Mouse (Mus musculus) left cerebral cortex, adult 2 months (tissue): ENCODE measurements around the gene G430095P16Rik. TPM values are rescaled to one million over a fixed set of nuclear protein-coding genes. Genes with fewer than 3 reads are reported as not detected.

Source experiments
- DNase-seq, 2 experiments: peaks; one replicate each; pipeline ENCODE4 v3.0.0; 2021 to 2022; ENCODE audit warnings: low spot score in 2 of 2, mixed read lengths in 1 of 2; ENCODE audit errors: extremely low spot score in 1 of 2
- H3K27ac ChIP-seq: fragments of 200-600 bp; 2 replicates; pipeline ENCODE4 v1.8.1; 2022
- H3K4me3 ChIP-seq: fragments of 200-600 bp; 2 replicates; pipeline ENCODE4 v1.8.1; 2022
- CTCF ChIP-seq: fragments of 200-600 bp; IDR thresholded peaks from 2 replicates; pipeline ENCODE4 v1.8.1; 2022; ENCODE audit warnings: antibody characterized with exemption, mild to moderate bottlenecking, moderate library complexity
- intact Hi-C: fragments of 180-260 bp; cut with DNase I; formaldehyde crosslinking; loops from one replicate; pipeline ENCODE4 v1.15.1; 2025
- total RNA-seq, 2 experiments: library from RNA; stranded (reverse); gene quantifications; 2 replicates each; pipeline ENCODE4 v1.2.3; 2021

Gene G430095P16Rik
- total RNA-seq, 2 experiments from 2014 or later = not detected

DNA sequence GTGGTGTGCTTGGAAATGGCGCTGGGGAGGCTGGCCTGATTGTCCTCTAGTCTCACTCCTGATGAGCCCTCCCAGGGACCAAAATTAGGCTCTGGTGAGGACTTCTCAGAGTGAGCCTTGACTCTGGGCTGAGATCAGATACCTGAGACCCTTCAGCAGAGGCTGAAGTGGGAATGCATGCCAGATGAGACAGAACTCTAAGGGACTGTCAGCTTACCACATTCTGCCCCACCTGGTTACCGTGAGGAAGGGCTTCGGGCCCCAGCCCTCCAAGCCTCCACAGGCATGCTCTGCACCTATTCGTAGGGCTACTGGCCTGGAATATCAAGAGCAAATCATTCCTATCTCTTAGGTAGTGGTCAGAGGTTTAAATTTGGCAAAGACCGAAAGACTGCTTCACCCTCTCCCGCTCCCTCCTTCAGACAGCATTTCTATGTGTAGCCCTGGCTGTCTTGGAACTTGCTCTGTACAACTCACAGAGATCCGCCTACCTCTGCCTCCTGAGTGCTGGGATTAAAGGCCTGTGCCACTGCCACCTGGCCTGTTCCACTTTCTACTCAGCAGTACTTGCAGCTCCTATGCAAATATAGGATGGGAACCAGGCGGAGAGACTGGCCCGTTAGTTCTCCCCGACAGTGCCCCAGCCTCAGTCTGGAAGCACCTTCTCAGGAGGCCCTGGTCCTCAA, 16.1 kb downstream of the G430095P16Rik start:
- TF ChIP-seq CTCF = no peak
- intact Hi-C loops = loop anchor here (2.0 to 5.0 kb wide), 3 partner anchors 33 to 72 kb away; no protein-coding TSS in a partner anchor
- H3K4me3 ChIP-seq = no peak overlapping the region
- H3K27ac ChIP-seq = peak overlapping the region; percentile 83
- no peak for DNase-seq

DNA sequence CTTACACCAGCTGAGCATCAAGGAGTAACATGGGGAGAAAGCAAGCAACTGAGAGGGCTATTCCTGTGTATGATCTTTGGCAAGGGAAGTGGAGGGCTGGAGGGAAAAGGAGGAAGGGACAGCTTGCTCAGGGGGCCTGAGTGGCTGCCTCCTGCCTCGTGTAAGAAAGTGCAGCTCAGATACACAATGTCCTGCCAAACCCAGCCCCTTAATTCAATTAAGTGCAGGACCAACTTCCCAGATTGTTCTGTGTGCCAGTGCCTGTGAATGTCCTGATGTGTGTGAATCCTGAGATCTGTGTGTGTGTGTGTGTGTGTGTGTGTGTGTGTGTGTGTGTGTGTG, 16.6 kb downstream of the G430095P16Rik start:
- no peak for TF ChIP-seq CTCF
- intact Hi-C loops = loop anchor here (2.0 to 5.0 kb wide), 3 partner anchors 33 to 71 kb away; no protein-coding TSS in a partner anchor
- Histone ChIP-seq H3K27ac (peak overlapping the region; percentile 83), H3K4me3 (no peak overlapping the region)
- no peak for DNase-seq

DNA sequence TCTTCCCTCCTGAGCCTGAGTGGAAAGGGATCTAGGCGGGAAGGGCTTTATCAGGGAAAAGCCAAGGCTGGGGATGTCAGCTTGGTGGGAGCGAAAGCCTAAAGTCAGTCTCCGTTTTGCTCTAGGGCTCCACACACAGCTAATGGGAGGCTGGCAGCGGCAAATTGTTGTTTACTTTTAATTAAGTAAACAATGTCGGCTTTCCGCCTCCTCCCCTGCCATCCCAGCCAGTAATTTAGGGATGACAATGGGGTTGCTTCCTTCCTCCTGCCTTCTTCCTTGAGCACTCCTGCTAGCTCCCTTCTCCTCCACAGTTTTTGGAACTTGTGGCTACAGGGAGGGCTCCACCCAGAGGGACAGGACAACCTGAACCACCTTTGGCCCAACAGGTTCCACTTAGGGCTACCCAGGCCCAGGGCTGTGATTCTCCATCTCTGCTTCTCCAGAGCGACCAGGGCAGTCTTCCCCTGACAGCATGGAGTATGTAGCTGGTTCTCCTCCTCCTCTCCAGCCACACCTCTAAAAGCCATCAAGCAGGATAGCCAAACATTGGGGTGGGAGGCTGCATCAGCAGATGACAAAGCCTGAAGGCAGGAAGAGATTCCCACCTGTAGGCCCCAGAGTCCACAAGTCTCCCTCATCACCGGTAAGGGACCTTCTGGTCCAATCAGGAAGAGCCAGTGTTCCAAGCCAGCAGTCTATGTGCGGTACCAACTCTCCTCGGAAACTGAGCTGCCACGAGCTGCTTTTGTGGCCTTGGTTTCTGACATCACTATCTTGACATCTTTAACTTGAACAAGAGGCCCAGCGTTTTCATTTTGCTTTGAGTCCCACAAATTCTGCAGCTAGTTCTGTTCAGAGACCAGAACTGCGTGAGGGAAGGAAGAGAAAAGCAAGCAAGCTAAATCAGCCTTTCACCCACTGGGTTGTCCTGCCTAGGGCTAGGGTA, 18.4 kb downstream of the G430095P16Rik start:
- no peak for TF ChIP-seq CTCF
- no peak for DNase-seq
- H3K27ac ChIP-seq = peak overlapping the region; percentile 56
- intact Hi-C loops = no loop called here
- H3K4me3 ChIP-seq = no peak overlapping the region

DNA sequence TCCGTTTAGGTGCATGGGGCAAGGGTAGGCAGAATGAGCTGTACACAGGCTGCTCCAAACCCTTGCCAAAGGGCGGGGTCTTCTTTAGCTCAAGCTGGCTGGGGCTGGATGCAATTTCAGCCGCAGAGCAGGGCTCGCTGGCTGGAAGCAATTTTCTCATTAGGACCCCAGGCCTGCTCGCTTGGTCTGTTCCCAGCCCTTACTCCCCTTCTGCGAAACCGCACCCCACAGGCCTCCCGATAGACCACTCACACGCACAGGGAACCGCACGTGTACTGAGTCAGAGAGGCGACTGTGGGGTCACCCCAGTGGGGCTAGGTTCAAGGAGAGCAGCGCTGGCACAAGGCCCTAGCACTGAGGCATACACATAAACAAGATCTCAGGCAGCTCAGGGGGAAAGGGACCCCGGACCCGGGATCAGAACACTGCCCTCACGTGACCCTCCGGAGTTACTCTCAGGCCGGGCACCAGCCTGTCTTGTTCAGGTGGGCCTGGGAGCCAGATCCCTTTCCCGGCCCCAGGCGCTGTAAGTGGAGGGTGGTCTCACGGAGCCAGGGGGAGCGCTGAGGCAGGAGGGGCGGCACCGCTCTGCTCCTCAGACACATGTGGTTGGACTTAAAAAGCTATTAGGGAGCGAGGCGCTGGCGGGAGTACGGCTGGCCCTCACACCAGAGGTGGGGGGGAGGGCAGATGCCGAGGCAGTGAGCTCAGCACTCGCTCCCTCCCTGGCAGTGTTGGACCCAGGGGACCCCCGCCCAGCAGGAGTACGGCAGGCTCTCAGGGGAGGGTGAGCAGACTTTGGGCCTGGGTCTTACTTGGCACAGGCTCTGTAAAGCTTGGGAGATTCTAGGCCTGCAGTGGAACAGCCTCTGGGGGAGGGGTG, 19.6 kb downstream of the G430095P16Rik start:
- intact Hi-C loops = no loop called here
- Histone ChIP-seq H3K4me3 (no peak overlapping the region), H3K27ac (peak overlapping the region; percentile 56)
- no peak for TF ChIP-seq CTCF
- DNase-seq = no peak

DNA sequence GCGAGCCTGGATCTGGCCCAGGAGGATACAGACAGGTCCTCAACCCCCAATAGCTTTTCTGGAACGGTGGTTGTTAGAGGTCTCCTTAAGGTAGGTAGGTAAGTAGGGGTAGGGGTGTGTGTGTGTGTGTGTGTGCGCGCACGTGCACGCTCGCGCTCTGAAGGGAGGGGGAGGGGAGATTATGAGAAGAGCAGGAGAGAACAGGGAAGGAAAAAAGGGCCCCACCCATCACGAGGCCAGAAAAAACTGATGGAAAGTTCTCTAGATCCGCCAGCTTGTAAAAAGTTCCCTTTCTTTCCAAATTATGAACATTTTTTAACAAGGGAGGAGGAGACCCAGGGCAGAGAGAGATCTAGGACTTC, 20.2 kb downstream of the G430095P16Rik start:
- intact Hi-C loops = no loop called here
- DNase-seq = no peak
- Histone ChIP-seq H3K27ac (peak overlapping the region; percentile 56), H3K4me3 (no peak overlapping the region)
- no peak for TF ChIP-seq CTCF

DNA sequence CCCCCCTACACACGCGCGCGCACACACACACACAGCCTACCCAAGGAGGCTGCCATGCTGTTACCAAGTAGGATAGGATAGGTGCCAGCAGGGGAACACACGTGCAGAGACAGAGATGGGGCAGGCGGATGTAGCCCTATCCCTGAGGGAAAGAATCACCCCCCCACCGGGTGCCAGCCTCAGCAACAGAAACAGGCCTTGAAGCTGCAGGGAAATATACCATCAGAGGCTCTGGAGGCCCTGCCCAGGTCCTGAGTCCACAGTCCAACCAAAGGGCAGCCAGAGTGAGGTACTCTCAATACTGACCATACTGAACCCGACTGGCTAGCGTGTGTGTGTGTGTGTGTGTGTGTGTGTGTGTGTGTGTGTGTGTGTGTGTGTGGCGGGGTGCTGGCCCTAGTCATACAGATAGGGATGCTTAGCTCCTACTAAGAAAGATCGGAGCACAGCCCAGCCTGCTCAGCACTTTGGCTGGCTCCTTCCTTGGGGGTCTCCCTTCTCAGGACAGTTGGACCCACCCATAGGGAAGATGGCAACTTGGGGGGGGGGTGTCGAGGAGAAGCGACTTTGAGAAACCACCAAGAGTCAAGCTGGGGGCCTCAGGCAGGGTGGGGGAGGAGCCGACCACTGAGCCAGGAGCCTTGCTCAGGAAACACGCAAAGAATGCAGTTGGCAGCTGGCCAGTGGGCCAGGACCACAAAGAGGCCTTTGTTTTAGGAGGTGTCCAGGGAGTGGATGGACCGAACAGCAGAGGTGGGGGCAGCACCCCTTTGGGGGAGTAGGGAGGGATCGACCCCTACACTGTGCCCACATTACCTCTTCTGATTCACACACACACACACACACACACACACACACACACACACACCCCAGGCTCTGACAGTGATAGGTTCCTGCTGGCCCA, 21.0 kb downstream of the G430095P16Rik start:
- DNase-seq = no peak
- H3K27ac ChIP-seq = peak overlapping the region; percentile 24; the same call in 1 of the 2 replicates
- intact Hi-C loops = no loop called here

DNA sequence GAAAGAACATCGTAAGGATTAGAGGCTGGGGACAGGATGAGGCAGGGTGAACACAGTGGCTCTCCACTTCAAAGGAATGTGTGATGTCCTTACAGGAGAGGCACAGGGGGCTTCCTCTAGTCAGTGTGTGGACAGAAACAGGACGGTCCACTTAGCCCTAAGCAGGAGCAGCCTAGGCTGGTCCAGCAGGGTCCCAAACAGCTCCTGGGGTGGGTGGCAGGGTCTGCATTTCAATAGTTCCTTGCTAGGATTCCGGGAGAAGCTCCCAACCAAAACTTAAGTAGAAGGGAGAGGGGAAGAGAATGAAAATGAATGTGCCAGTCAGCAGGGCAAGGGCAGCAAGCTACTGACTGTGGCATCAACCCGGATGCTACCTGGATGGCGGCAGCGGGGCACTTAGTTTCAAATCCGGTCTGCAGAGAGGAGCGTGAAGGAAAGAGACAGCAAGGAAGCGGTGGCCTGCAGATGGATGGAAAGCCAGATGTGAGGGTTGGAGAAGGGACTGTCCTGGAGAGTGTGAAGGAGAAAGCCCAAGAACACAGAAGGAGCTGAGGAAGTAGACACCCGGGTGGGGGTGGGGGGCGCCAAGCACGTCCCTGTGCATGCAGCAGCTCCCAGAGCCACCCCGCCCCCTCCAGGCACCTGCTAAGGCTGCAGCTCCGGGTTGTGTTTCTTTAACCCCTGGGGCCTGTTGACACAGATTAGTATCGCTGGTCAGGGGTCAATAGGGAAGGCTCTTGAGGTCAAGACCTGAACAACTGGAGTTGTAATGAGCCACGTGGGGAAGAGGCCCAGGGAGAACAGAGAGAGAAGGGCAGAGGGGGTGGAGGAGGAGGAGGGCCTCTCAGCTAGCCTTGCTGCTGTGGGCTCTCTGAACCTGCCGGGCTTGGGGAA, 22.5 kb downstream of the G430095P16Rik start:
- no peak; the same call in 1 of the 2 replicates for TF ChIP-seq CTCF
- DNase-seq = no peak
- Histone ChIP-seq H3K27ac (peak overlapping the region; percentile 40), H3K4me3 (no peak overlapping the region)
- intact Hi-C loops = no loop called here

More for the DNA sequence above, 21.0 kb downstream of the G430095P16Rik start:
- TF ChIP-seq CTCF = no peak
- no peak overlapping the region for H3K4me3 ChIP-seq

DNA sequence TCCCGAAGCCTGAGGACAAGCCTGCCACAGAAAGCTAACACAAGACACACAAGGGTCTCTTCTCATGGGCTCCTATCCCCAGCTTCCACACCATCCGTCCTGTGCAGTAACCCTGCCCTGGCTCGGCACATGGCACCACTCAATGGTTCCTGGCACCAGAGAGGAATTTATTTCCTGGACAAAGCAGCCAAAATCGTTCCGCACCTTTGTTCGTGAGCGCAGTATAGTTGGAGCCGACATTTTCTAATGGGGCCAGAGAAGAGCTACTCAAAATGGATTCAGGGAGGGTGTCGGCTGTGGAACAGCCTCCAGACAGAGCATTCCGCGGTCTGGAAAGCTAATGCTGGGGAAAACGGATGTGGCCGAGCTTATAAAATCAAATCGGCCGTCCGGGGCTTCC, 26.7 kb downstream of the G430095P16Rik start:
- TF ChIP-seq CTCF = no peak
- Histone ChIP-seq H3K27ac (peak overlapping the region; percentile 81), H3K4me3 (peak overlapping the region; percentile 17; the same call in 1 of the 2 replicates)
- intact Hi-C loops = no loop called here
- no peak for DNase-seq

DNA sequence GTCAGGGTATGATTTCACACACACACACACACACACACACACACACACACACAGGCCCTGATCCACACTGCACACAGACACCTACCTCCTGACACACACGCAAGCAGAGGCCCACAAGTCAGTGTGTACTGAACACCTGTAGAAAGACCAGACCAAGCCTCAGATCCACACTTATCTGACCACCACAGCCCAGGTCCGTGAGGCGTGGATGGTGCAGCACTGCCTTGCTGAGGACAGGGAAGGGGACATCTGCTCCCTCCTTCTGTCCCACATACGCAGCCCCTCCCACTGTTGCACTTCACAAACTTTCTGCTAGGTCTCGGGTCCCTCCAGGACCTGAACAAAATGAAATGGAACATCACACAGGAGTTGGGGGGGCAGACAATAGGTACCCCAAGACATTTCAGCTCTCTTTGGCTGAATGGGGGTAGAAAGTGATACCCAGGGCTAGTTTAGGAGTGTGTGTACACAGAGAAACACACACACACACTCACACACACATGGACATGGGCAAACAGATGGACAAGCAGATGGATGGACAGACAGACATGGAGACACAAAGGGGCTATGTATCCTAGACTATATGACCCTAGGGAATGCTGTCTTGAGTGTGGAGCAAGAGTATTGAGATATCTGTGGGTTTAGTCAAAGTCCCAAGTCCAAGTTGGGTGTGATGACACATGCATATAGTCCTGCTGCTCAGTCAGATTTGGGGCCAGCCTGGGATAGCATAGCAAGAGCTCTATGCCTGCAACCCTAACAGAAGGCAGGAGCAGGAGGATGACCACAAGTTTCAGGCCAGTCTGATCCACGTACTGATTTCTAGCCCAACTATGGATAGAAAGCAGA, 30.2 kb downstream of the G430095P16Rik start:
- Histone ChIP-seq H3K27ac (no peak overlapping the region), H3K4me3 (no peak overlapping the region)
- TF ChIP-seq CTCF = no peak
- DNase-seq = no peak
- intact Hi-C loops = no loop called here
